Mouse (Mus musculus) skeletal muscle tissue, adult 2 months (tissue): Measurements from ENCODE around the gene Capn2.

Source experiments
- DNase-seq: peaks from one replicate; pipeline ENCODE4 v3.0.0-alpha.2; 2012; ENCODE audit warnings: low read depth, low spot score

Gene Capn2

DNA sequence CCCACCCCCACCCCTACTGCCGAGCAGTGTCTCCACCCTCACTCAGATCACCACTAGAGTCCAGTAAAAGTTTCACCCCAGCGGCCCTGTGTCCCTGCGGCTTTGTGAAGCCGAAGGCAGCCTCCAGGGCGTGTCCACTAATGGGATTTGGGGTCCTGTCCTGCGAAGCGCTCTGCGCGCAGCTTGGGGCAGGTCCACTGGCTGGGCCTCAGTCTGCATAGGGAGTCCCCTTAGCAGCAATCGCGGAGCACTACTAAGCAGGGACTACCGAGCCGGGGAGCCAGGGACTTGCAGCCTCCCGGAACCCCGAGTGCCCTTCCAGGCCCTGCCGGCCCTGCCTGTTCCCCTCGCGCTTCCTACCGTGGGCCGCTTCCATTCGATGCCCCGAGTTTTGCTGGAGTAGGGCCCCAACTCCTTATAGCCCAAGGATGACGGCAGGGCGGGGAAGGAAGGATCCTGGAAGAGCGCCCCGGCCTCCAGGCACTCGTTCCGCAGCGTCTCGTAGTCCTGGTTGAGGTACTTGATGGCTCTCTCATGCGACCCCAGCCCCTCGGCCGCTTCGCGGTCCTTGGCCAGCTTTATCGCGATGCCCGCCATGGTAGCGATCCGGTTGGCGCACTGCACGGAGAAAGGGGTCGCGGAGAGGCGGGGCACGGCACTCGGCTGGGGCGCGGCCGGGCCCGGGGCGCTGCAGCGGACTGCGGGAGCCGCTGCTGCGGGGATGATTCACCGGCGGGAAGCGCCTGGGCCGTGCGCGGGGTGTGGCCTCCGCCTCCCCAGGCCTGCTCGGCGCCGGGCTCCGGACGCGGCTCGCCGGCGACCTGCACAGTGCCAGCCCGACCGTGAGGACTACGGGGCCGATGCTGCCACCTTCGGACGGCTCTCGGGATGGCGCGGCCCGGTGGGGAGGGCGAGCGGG is at the start of gene Capn2:
Gene Capn2 (minus strand): TSS at position 851 of the 919 bp plus-strand sequence.
- peak; percentile 70 for DNase-seq

GRCm38 (mm10) chr1:182565351-182565835 is 48.0 kb upstream of the Capn2 start:
- no peak for DNase-seq

GRCm38 (mm10) chr1:182564408-182565120 is 47.2 kb upstream of the Capn2 start, which contains the start of gene Capn8:
Capn8 (plus strand) TSS chr1:182565007.
- DNase-seq = no peak

GRCm38 (mm10) chr1:182562576-182563370 is 45.4 kb upstream of the Capn2 start:
- DNase-seq = peak; percentile 31

GRCm38 (mm10) chr1:182561945-182562514 is 44.6 kb upstream of the Capn2 start:
- DNase-seq = no peak

DNA sequence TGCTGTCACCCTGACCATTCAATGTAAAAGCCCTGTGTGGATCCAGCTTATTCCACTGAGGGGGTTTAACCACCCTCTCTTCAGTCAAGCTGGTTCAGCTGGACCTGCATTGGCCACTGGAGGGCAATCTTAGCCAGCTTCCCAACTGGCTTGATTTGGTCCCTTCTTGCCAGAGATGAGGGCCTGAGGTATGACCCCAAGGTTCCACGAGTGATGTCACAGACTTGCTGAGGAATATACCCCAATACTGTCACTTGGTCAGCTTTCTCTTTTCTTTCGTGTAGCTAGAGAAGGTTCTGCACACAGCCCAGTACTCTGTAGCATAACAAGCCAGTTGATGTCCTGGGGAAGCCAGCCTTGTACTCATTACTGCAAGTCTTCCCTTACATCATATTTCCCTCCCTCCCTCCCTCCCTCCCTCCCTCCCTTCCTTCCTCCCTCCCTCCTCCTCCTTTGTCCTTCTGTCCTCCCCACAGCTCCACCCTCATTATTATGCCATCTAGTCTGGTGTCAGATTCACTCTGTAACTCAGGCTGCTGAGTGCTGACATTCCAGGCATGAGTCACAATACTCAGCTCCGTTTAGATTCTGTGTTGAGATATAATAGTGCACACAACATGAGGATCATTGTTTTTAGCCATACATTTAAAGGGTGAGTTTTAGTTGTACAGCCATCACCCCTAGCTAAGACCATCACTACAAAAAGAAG is 43.1 kb upstream of the Capn2 start:
- no peak for DNase-seq

- no peak for DNase-seq
Measured at GRCm38 (mm10) chr1:182559530-182559929, 42.1 kb upstream of the Capn2 start.

DNA sequence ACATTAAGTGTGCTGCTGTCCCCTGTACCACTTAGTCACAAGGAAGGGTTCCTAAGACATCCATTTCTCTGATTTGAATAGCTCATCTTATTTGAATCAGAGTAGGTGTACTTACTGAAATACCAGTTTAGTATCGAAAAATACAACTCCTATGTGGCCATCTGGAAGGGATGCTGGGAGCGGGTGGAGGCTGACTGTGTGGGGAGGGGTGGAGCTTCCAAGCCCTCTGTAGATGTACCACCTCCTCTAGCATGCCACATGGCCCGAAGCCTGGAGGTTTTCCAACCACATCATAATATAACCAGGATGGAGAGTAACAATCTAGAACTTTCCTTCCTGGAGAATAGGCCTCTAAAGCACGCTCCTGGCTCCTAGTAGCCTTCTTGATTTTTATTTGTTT is 40.9 kb upstream of the Capn2 start:
- DNase-seq = no peak

DNA sequence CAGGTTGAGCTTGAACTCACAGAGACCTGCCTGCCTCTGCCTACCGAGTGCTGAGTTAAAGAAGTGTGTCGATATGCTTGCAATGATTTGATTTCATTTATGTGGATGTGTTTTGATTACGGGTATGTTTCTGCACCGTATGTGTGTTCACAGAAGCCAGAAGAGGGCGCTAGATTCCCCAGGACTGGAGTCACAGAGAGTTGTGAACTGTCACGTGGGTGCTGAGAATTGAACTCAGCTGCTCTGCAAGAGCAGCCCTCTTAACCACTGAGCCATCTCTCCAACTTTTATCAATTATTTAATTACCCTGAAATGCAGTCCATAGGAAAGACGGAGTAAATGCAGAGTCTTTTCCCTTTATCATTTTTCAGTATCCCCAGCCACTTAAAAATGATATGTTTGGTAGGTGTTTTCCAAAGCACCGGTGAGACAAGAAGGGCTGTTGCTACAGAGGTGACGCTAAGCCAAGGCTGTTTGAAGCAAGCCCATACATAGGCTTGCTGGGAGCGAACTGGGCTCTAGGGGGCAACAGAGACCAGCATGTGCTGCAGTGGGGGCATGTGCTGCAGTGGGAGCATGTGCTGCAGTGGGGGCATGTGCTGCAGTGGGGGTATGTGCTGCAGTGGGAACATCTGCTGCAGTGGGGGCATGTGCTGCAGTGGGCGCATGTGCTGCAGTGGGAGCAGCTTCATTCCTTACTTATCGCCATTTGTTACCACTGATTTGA is 36.4 kb upstream of the Capn2 start:
- peak; percentile 32 for DNase-seq

DNA sequence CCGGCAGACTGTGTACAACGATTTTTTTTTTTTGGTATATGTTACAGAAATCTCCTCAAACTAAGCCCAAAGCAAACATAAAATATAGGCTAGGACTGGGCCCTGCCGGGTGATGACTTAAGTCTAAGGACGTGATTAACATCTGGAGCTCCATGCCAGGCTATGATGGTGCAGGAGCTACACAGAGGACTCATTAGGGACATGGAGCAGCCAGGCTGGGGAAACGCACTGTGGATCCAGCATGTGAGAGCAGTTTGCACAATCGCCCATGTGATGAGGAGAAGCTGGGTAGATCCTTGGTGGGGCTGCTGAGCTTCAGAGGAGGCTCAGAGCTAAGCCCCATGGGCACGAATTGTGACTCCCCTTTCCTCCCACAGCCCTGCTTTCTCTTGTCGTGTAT is 33.4 kb upstream of the Capn2 start:
- no peak for DNase-seq

DNA sequence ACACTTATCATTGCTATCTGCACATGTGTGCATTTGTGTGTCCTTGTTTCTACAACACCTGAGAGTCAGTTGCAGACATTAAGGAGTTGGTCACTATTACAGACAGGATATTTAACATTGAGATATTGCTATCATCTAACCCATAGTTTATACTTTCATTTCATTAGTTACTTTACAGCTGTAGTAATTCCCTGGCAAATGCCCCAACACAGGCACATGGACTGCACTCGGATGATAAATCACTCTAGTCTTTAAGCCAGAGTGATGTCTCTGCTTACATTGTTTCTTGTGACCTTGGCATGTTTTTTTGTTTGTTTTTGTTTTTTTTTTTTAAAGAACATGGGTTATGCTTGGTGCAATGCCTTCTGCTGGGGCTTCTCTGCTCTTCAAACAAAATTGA is 26.5 kb upstream of the Capn2 start:
- no peak for DNase-seq

DNA sequence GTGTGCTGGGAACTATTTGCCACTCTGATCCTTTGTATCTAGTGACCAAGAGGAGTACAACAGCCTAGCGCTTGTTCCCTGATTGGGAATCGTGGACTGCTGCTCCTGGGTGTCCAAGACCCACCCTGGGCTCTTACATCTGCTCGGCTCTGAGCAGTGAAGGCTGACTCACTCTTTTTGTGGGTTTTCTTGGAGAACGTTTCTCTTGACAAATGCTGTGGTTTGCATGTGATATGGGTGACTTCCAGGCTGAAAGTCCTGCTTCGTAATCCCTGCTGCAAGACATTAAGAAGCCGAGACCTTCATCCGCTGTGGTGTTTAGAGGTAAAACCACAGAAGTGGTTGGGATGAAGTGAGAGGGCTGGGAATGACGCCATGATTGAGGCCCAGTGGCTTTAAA is 25.7 kb upstream of the Capn2 start:
- DNase-seq = no peak

DNA sequence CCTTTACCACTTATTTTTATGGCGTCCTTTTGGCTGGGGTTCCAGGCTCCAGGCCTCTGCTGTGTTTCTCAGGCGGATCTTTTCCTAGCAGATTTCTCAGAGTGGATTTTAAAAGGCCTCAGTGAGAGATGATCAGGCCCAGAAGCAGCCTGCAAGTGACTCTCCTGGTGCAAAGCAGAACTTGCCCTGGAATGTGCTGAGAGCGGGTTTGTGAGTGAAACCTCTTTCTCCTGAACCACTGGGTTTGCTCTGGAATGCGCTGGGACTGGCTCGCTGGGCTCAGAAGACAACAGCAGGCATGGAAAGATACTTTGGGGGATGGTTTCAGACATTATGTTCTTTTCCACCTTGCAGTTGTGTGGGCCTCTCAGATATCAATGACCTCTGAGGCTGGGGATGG is 24.7 kb upstream of the Capn2 start:
- no peak for DNase-seq

GRCm38 (mm10) chr1:182539023-182539940 is 21.9 kb upstream of the Capn2 start:
- peak; percentile 84 for DNase-seq

DNA sequence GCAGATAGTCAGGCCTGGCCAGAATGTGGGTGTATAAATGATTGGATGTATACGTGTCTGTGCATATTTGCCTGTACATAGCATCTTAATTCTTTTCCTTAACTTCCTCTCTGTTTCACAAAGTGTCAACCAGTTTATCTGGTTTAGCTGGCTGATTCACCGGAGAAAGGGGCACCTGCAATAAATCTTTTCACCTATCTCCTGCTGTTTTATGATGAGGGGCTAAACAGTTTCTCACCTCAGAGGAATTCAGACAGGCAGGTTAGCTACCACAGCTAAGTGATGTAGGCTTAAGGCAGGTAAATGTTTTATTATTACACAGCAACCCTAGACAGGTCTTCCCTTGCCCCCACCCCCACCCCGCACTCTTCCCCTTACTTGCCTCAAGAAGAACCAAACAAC is 17.7 kb upstream of the Capn2 start:
- no peak for DNase-seq

GRCm38 (mm10) chr1:182533583-182533982 is 16.2 kb upstream of the Capn2 start:
- no peak for DNase-seq

DNA sequence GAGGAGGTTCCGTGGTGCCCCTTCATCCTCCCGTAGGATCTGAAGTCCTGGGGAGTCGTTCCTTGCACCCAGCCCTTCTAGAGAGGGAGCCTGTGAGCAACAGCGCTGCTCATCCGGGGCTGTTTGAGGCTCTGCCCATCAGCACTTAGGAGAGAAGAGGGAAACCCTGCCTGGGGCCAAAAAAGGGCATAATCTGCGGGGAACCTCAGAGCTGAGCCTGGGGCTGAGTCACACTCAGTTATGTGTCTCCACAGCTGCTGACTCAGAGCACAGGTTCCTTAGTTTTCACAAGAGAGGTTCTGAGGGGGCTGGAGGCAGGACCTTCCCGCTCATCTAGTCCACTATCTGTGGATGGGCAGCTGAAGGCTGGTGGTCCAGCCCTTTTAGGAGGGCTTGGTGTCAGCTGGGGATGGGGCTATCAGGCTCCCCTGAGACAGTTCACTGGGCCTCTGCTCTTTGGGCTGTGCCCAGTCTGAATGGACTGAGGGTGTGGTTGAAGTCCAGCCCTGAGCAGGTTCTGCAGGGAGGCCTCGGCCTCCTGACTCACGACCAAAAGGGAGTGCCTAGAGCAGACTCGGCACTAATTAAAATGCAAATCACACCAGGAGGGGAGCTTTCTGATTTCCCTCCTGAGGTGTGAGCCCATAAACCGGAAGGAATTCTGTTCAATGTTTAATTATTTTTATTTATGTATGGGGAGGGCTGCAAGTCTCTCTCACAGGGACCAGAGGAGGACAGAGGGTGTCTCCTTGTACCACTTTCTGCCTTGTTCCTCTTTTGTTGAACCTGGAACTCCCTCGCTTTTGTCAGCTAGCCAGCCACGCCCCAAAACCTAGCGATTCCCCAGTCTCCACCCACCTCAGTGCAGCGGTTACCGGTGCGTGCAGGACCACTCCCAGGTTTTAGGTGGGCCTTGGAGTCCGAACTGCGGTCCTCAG is 10.8 kb upstream of the Capn2 start:
- DNase-seq = no peak

- DNase-seq = no peak
Measured at GRCm38 (mm10) chr1:182527261-182527766, 9.9 kb upstream of the Capn2 start.
